Mouse (Mus musculus): ENCODE measurements around the gene Rps15a. TPM values are rescaled to one million over a fixed set of nuclear protein-coding genes. Genes with fewer than 3 reads are reported as not detected.

Rps15a gene
- polyA plus RNA-seq (2014; fragmentation: Illumina TruSeq; extraction: RNeasy Lipid Tissue Mini Kit (QIAGEN cat#74804); ENCODE audit: low read depth, low replicate concordance), result 335 TPM

GRCm38 (mm10) chr7:118115877-118116568 lies at the start of gene Rps15a:
TSS of gene Rps15a (minus strand) at chr7:118116188.

DNA sequence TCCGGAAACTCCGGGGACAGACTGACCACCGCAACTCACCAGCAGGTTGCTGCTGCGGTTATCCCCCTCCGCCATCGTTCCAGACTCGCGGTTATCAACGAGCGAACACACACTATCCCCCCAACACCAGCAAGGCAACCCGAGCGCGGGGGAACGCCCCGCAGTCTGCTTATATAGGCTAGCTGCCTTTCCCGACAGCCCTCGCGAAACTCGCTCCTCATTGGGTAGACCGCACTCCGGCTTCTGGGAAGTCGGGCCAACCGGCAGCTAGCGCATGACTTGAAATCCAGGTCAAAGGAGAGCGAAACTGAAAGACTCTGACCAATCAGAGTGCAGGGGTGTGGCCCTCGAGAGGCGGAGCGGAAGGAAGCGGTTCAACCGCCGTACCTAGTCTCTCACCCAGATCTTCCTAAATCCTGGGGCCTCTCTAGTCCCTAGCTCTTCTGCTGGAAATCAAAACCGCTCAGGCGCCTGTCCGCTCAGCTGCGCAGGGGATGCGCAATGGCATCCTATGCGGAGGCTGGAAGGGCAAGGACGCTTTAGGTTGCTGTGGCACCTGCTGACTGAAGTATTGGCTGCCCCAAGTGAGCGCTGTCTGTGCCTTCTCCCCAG lies 13.5 kb upstream of the Rps15a start, which contains the start of gene Arl6ip1:
Gene Arl6ip1 (minus strand): TSS at position 233 of the 612 bp plus-strand sequence.

Other genes starting within 250 kb of the Rps15a start
- 268 TPM for gene Arl6ip1, start 13.5 kb upstream of the Rps15a start, polyA plus RNA-seq (2014; fragmentation: Illumina TruSeq; extraction: RNeasy Lipid Tissue Mini Kit (QIAGEN cat#74804); ENCODE audit: low read depth, low replicate concordance)
- 73.6 TPM for gene Smg1, start 127.5 kb upstream of the Rps15a start, polyA plus RNA-seq (2014; fragmentation: Illumina TruSeq; extraction: RNeasy Lipid Tissue Mini Kit (QIAGEN cat#74804); ENCODE audit: low read depth, low replicate concordance)

Measured in testis, adult 10 weeks (tissue).